Mouse (Mus musculus) kidney, embryonic 16.5 days (tissue): ENCODE measurements around the gene Dnajc30. TPM values are rescaled to one million over a fixed set of nuclear protein-coding genes. Genes with fewer than 3 reads are reported as not detected.
A peak's percentile ranks its signal among the peaks of the same experiment; 100 is the strongest.
"Not testable (repeated sequence)": the region's sequence is repeated elsewhere in the genome, so short reads cannot be mapped to it uniquely, and the experiment has no call there.

Experiments
- ATAC-seq: fragments of 200-750 bp; cut with Nextera tagmentation; 2 replicates; pipeline ENCODE4 v1.8.0; 2017; ENCODE audit warnings: moderate TSS enrichment; ENCODE audit not compliant: low FRiP score, low TSS enrichment
- H3K27ac ChIP-seq: fragments of 300-500 bp; sonication (generic); 2 replicates; pipeline ENCODE4 v1.5.1; 2014; ENCODE audit warnings: low read length
- H3K27me3 ChIP-seq: fragments of 300-500 bp; sonication (generic); 2 replicates; pipeline ENCODE4 v1.6.1; 2014; ENCODE audit warnings: low read length, control low read depth, mixed read lengths; ENCODE audit not compliant: insufficient read depth
- H3K36me3 ChIP-seq: fragments of 300-500 bp; sonication (generic); 2 replicates; pipeline ENCODE4 v1.6.1; 2014; ENCODE audit warnings: low read length, control low read depth, mixed read lengths; ENCODE audit not compliant: insufficient read depth
- H3K4me1 ChIP-seq: fragments of 300-500 bp; sonication (generic); 2 replicates; pipeline ENCODE4 v1.6.1; 2014; ENCODE audit warnings: low read length, control low read depth, mixed read lengths; ENCODE audit not compliant: insufficient read depth
- H3K4me2 ChIP-seq: fragments of 300-500 bp; sonication (generic); replicated peaks from 2 replicates; pipeline ENCODE4 v1.6.1; 2014; ENCODE audit warnings: low read depth, low read length
- H3K4me3 ChIP-seq: fragments of 300-500 bp; sonication (generic); 2 replicates; pipeline ENCODE4 v1.5.1; 2014; ENCODE audit warnings: mild to moderate bottlenecking, low read length
- H3K9ac ChIP-seq: fragments of 300-500 bp; sonication (generic); replicated peaks from 2 replicates; pipeline ENCODE4 v1.6.1; 2014; ENCODE audit warnings: low read length
- H3K9me3 ChIP-seq: fragments of 300-500 bp; sonication (generic); 2 replicates; pipeline ENCODE4 v1.6.1; 2016; ENCODE audit warnings: low read length, control low read depth
- WGBS: fragments of 180-500 bp; shearing (Covaris S2); extraction: QIAGEN DNeasy Blood & Tissue Kit; methylation state at CpG from one replicate; pipeline ENCODE4 v1.1.7; 2014; 5-methylcytosine and 5-hydroxymethylcytosine counted together
- polyA plus RNA-seq: library from polyadenylated mRNA; unstranded; fragments of >200 nt; fragmentation: Nextera tagmentation; extraction: Ambion mirVana; gene quantifications from 2 replicates; pipeline ENCODE4 v1.2.1, GENCODE M21; 2015

The Dnajc30 gene
- polyA plus RNA-seq, 1 experiment from 2014 or later, result 33.3 TPM

DNA sequence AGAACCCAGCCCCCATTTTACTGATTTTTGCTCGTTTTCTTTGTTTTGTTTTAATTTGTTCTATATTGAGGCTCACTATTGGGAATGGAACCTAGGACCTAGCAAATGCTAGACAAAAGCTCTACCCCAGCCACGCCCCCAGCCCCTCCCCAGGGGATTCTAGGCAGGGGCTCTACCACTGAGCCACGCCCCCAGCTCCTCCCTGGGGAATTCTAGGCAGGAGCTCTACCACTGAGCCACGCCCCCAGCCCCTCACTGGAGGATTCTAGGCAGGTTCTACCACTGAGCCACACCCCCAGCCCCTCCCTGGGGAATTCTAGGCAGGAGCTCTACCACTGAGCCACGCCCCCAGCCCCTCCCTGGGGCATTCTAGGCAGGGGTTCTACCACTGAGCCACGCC lies 14.7 kb upstream of the Dnajc30 start:
- H3K4me2 ChIP-seq, H3K27me3 ChIP-seq, ATAC-seq, H3K9me3 ChIP-seq, H3K4me3 ChIP-seq, H3K9ac ChIP-seq, H3K4me1 ChIP-seq, H3K27ac ChIP-seq: not testable (repeated sequence)
- H3K36me3 ChIP-seq, result peaks cover 29% of the 10 kb centered on the region
- 89% methylated on average over 6 of the region's 6 CpGs for WGBS

DNA sequence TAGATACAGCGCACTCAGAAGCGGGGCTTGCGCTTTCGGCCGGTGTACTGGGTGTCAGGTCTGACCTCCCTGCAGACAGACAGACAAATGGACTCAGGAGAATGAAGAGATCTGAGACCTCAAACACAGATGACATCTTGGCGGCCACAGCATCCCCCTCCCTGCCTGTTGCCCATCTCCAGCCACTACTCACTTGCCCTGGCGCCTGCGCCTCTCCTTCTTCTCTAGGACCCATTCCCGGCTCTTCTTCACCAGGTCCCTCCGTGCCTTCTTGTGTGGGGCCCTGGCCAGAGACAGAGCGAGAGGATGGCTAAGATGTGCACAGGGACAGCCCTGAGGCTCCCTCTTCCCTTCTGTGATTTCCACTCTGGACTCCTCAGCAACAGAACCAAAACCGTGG lies 10.6 kb upstream of the Dnajc30 start:
- no peak for ATAC-seq
- 90% methylated on average over 12 of the region's 12 CpGs for WGBS

GRCm38 (mm10) chr5:135064382-135064766 lies 372 bp downstream of the Dnajc30 start:
- peak; percentile 64; the same call in 1 of the 2 replicates for ATAC-seq
- H3K4me3 ChIP-seq, result peak overlapping the region; percentile 96
- peaks cover 34% of the 10 kb centered on the region for H3K36me3 ChIP-seq
- peak overlapping the region; percentile 89 for H3K4me2 ChIP-seq
- H3K27me3 ChIP-seq, result no peaks in the 10 kb centered on the region
- no peaks in the 10 kb centered on the region for H3K9me3 ChIP-seq
- WGBS, result under 1% methylated on average over 40 of the region's 40 CpGs
- H3K4me1 ChIP-seq, result peaks cover 19% of the 10 kb centered on the region
- H3K9ac ChIP-seq, result peak overlapping the region; percentile 85
- peak overlapping the region; percentile 54; the same call in 1 of the 2 replicates for H3K27ac ChIP-seq

More for the DNA sequence above, 10.6 kb upstream of the Dnajc30 start:
- H3K9me3 ChIP-seq, result no peaks in the 10 kb centered on the region
- H3K27ac ChIP-seq, result no peak overlapping the region
- H3K9ac ChIP-seq, result no peak overlapping the region
- H3K4me3 ChIP-seq, result no peak overlapping the region
- H3K4me2 ChIP-seq, result no peak overlapping the region
- no peaks in the 10 kb centered on the region for H3K4me1 ChIP-seq
- no peaks in the 10 kb centered on the region for H3K27me3 ChIP-seq
- peaks cover 33% of the 10 kb centered on the region for H3K36me3 ChIP-seq

- Histone ChIP-seq H3K27ac (peak within 1 kb of the TSS; percentile 54; the same call in 1 of the 2 replicates), H3K4me2 (peak within 1 kb of the TSS; percentile 89), H3K36me3 (peaks cover 32% of the 10 kb centered on the region), H3K4me1 (peaks cover 19% of the 10 kb centered on the region), H3K4me3 (peak within 1 kb of the TSS; percentile 96), H3K9ac (peak within 1 kb of the TSS; percentile 85)
- 70% methylated on average over 7 of the region's 9 CpGs for WGBS
- not testable (repeated sequence) for H3K9me3 ChIP-seq, H3K27me3 ChIP-seq, ATAC-seq
Measured at GRCm38 (mm10) chr5:135064909-135065446, 976 bp downstream of the Dnajc30 start, which contains the start of gene Bud23. Gene Bud23, minus strand, starts transcription at chr5:135064959.

GRCm38 (mm10) chr5:135066008-135066407 lies 2.0 kb downstream of the Dnajc30 start:
- H3K9me3 ChIP-seq, result no peaks in the 10 kb centered on the region
- no peak overlapping the region for H3K9ac ChIP-seq
- H3K27me3 ChIP-seq, result no peaks in the 10 kb centered on the region
- H3K4me1 ChIP-seq, result peaks cover 19% of the 10 kb centered on the region
- no peak overlapping the region for H3K4me2 ChIP-seq
- H3K36me3 ChIP-seq, result peaks cover 22% of the 10 kb centered on the region
- H3K4me3 ChIP-seq, result no peak overlapping the region
- no peak for ATAC-seq
- H3K27ac ChIP-seq, result no peak overlapping the region
- WGBS, result 95% methylated on average over 3 of the region's 3 CpGs

GRCm38 (mm10) chr5:135070448-135070847 lies 6.4 kb downstream of the Dnajc30 start:
- Histone ChIP-seq H3K9ac (no peak overlapping the region), H3K27ac (no peak overlapping the region), H3K36me3 (peaks cover 25% of the 10 kb centered on the region), H3K4me1 (peaks cover 18% of the 10 kb centered on the region), H3K4me2 (no peak overlapping the region), H3K27me3 (no peaks in the 10 kb centered on the region), H3K4me3 (no peak overlapping the region), H3K9me3 (no peaks in the 10 kb centered on the region)
- 88% methylated on average over 3 of the region's 3 CpGs for WGBS
- ATAC-seq, result no peak

DNA sequence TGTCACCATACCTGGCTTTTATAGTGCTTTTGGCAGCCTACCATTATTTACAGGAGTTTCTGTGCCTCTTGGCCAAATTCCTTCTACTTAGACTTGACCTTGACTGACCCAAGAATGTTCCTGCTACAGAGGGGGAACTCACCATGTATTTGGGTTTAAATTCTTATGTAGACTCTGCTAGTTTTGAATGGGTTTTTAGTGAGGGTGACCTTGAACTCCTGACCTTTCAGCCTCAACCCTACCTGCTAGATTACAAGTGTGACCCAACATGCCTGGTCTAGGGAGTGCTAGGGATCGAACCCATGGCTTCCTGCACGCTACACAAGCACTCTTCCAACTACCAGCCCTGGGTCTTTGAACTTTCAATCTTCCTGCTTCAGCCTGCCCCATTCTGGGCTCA lies 8.1 kb downstream of the Dnajc30 start:
- Histone ChIP-seq H3K4me1 (peaks cover 22% of the 10 kb centered on the region), H3K4me2 (no peak overlapping the region), H3K4me3 (no peak overlapping the region), H3K27me3 (no peaks in the 10 kb centered on the region), H3K27ac (no peak overlapping the region), H3K36me3 (peaks cover 18% of the 10 kb centered on the region), H3K9ac (no peak overlapping the region), H3K9me3 (no peaks in the 10 kb centered on the region)
- no peak for ATAC-seq
- WGBS, result 90% methylated on average over 2 of the region's 2 CpGs

DNA sequence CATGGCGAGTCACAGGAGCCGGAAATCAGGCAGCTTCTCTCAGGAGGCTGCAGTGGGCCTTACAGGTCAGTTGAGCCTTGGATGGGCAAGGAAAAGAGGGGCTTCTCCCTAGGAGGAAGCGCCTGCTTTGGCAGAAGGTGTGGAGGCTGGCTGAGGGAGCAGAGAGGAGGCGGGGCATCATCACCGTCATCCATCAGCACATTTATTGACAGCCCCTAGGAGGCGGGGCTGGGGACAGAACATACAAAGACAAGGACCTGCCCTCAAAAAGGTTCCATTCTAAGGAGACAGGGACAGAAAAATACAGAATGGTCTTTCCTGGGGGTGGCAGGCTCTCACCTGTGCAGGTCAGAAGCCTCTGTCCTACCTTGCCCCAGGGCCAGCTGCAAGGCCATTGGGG lies 8.7 kb downstream of the Dnajc30 start:
- Histone ChIP-seq H3K4me3 (no peak overlapping the region), H3K36me3 (peaks cover 17% of the 10 kb centered on the region), H3K27me3 (no peaks in the 10 kb centered on the region), H3K4me1 (peaks cover 22% of the 10 kb centered on the region), H3K4me2 (no peak overlapping the region), H3K9ac (peak overlapping the region; percentile 42; the same call in 1 of the 2 replicates), H3K9me3 (no peaks in the 10 kb centered on the region), H3K27ac (no peak overlapping the region)
- no peak for ATAC-seq
- 85% methylated on average over 6 of the region's 6 CpGs for WGBS

GRCm38 (mm10) chr5:135073349-135074150 lies 9.5 kb downstream of the Dnajc30 start:
- Histone ChIP-seq H3K4me3 (no peak overlapping the region), H3K9me3 (no peaks in the 10 kb centered on the region), H3K27me3 (no peaks in the 10 kb centered on the region), H3K4me2 (peak overlapping the region; percentile 17; the same call in 1 of the 2 replicates), H3K27ac (no peak overlapping the region), H3K36me3 (peaks cover 9% of the 10 kb centered on the region), H3K9ac (peak overlapping the region; percentile 42), H3K4me1 (peaks cover 22% of the 10 kb centered on the region)
- 19% methylated on average over 22 of the region's 26 CpGs for WGBS
- ATAC-seq, result no peak

- H3K9ac ChIP-seq, result no peak overlapping the region
- H3K36me3 ChIP-seq, result peaks cover 9% of the 10 kb centered on the region
- H3K4me2 ChIP-seq, result no peak overlapping the region
- H3K9me3 ChIP-seq, result no peaks in the 10 kb centered on the region
- 67% methylated on average over 4 of the region's 4 CpGs for WGBS
- H3K4me1 ChIP-seq, result peaks cover 22% of the 10 kb centered on the region
- no peaks in the 10 kb centered on the region for H3K27me3 ChIP-seq
- no peak for ATAC-seq
- H3K27ac ChIP-seq, result no peak overlapping the region; the same call in 1 of the 2 replicates
- H3K4me3 ChIP-seq, result no peak overlapping the region
Measured at GRCm38 (mm10) chr5:135075655-135076054, 11.7 kb downstream of the Dnajc30 start.
